Mouse (Mus musculus): ENCODE data around the gene H2afz. TPM values are rescaled to one million over a fixed set of nuclear protein-coding genes. Genes with fewer than 3 reads are reported as not detected.
A peak's percentile ranks its signal among the peaks of the same experiment; 100 is the strongest.
"Not testable (repeated sequence)": the region's sequence is repeated elsewhere in the genome, so short reads cannot be mapped to it uniquely, and the experiment has no call there.

H2afz gene
- 100 to 1,000 TPM; 306 to 315 TPM for total RNA-seq (2021)

DNA sequence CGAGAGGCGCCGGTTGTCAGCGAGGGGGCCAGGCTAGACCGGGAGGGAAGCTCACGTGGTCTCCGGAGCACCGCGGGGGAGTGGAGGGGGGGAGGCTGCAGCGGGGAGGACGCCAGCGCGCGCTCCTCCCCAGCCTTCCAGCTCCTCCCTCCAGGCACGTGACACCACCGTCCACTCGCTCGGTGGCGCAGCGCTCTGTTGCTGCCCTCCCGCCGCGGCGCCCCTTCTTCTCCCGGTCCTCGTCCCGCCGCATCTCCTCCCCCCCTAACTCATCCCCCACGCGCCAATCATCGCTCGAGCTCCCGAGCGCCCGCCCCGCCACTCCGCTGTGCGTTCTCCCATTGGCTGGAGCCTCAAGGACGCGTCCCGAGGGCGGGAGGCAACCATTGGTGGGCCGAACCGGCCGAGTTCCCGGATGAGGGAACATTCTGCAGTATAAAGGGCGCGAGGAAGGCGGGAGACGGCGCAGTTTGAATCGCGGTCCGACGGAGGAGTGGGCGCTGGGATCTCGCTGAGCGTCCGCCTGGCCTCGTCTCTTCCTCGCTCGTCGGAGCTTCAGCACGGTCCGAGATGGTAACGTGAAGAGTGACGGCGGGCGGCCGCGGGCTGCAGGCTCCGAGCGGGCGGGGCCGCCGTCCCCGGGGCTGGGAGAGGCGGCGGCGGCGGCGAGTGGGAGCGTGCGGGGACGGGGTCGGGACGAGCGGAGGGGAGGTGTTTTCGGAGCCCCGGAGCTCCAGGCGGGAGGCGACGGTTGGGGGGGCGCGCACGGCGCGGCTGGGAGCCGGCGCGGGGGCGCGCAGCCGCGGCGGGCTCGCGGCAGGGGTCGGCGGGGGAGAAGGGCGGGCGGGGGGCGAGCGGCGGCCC lies at the start of gene H2afz:
Gene H2afz (plus strand): TSS at position 364 of the 864 bp plus-strand sequence.
- peak; percentile 99 for DNase-seq

GRCm38 (mm10) chr3:137818713-137819112 lies 45.6 kb upstream of the H2afz start:
- peak; percentile 11 for DNase-seq

- DNase-seq: no peak
Observed at GRCm38 (mm10) chr3:137820688-137821467, 43.4 kb upstream of the H2afz start.

DNA sequence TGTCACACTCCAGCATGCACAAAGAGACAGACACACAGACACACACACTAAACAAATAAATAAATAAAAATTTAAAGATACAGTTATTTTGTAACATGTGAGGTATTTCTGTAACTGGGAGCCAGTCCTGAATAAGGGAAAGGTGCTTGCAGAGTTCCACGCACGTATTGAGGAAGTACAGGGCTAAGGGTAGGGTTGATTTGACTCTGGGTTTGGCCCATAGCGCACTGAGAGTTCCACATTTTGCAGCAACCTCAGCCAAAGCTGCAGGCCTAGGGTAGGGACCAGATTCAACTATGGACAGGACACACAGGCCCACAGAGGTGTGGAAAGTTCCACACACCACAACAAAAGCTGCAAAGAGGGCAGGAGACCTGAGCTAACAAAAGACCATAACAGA lies 41.0 kb upstream of the H2afz start:
- no peak for DNase-seq

DNA sequence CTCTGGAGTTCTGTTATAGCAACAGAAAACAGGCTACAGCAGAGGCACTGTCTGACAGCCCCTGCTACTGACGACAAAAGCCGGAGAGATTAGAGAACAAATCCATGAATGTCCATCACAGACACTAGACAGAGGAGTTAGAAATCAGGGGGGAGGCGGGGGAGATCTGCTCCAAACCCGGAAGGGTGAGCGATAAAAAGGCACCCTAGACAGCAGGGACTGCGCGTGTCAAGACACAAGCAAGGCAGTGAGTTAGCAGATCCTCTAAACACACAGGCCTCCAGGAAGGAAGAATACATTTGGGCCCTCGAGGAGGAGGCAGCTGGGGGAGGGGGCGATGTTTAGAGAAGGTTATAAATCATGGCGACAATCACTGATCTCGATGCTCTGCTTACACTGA lies 36.6 kb upstream of the H2afz start:
- peak; percentile 11 for DNase-seq

GRCm38 (mm10) chr3:137831156-137831555 lies 33.1 kb upstream of the H2afz start:
- DNase-seq: no peak

GRCm38 (mm10) chr3:137833128-137833527 lies 31.2 kb upstream of the H2afz start:
- DNase-seq: no peak

DNA sequence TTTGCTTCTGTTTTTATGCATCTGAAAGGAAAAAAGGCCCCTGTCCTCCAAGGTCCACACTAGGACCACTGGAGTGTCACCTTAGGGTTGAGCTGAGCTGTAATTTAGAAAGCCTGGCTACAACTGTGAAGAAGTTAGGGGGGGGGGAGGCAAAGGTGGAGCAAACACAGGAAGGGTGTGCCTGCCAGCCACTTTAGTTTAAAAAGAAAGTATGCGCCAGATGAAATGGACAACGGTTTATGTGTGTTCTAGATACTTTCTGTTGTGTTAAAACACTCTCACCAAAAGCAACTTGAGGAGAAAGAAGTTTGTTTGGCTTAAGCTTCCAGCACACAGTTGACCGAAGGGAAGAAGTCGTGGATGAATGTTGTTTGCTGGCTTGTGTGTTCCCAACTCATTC lies 30.6 kb upstream of the H2afz start:
- DNase-seq: no peak

- DNase-seq: no peak
Observed at GRCm38 (mm10) chr3:137836543-137836942, 27.7 kb upstream of the H2afz start.

GRCm38 (mm10) chr3:137838160-137838559 lies 26.1 kb upstream of the H2afz start:
- DNase-seq: no peak

- no peak for DNase-seq
Observed at GRCm38 (mm10) chr3:137842944-137843343, 21.3 kb upstream of the H2afz start.

- DNase-seq: no peak
Observed at GRCm38 (mm10) chr3:137844263-137844662, 20.0 kb upstream of the H2afz start.

- no peak for DNase-seq
Observed at GRCm38 (mm10) chr3:137846552-137846951, 17.7 kb upstream of the H2afz start.

- no peak for DNase-seq
Observed at GRCm38 (mm10) chr3:137848354-137848753, 15.9 kb upstream of the H2afz start.

DNA sequence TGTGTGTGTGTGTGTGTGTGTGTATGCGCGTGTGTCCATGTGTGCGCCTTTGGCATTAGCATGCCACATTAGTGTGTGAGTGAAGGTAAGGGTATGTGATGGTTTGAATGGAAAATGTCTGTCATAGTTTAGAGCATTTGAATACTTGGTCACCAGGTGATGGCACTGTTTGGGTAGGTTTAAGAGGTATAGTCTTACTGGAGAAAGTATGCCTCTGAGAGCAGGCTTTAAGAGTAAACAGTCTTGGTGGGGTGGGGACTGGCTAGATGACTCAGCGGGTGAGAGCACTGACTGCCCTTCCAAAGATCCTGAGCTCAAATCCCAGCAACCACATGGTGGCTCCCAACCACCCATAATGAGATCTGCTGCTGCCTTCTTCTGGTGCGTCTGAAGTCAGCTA lies 14.6 kb upstream of the H2afz start:
- no peak for DNase-seq

DNA sequence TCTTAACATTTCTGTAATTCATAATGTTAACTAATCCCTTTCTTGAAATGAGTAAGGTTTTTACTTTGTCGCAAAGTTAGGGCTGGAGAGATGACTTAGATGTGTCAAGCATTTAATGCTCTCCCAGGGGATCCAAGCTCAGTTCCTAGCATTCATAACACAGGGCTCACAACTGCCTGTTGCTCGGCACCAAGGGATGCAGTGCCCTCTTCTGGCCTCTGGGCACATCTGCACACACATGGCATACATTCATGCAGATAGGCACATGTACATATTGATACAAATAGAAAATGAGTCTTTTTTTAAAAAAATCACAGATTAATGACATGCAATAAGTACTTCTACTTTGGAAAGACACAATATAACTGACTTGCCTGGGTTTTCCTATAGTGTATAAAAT lies 13.1 kb upstream of the H2afz start:
- no peak for DNase-seq

DNA sequence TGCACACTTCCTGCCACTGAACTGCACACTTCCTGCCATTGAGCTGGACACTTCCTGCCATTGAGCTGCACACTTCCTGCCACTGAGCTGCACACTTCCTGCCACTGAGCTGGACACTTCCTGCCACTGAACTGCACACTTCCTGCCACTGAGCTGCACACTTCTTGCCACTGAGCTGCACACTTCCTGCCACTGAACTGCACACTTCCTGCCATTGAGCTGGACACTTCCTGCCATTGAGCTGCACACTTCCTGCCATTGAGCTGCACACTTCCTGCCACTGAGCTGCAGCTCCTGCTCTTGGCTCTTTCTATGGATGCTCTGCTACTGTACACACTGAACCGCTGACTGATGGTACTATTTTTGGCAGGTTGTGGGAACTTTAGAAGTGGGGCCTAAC lies 11.3 kb upstream of the H2afz start:
- not testable (repeated sequence) for DNase-seq

DNA sequence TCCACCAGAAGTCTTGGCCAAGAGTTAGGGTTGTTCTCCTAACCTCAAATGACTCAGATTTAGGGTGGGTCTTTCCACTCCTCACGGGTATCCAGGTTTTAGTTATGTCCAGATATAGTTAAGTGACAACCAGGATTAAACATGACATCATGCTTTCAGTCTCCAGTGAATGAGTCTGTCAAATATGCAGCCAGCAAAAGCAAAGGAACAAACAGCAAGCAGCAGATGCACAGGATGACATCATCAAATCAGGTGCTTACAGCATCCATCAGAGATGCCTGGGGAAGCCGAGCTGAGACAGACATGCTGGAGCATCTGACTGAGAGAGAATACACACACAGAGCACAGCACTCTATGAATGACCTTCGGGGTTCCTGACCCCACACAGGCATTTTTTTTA lies 9.0 kb upstream of the H2afz start:
- DNase-seq: no peak

- DNase-seq: peak; percentile 28
Observed at GRCm38 (mm10) chr3:137856061-137856460, 8.2 kb upstream of the H2afz start.

DNA sequence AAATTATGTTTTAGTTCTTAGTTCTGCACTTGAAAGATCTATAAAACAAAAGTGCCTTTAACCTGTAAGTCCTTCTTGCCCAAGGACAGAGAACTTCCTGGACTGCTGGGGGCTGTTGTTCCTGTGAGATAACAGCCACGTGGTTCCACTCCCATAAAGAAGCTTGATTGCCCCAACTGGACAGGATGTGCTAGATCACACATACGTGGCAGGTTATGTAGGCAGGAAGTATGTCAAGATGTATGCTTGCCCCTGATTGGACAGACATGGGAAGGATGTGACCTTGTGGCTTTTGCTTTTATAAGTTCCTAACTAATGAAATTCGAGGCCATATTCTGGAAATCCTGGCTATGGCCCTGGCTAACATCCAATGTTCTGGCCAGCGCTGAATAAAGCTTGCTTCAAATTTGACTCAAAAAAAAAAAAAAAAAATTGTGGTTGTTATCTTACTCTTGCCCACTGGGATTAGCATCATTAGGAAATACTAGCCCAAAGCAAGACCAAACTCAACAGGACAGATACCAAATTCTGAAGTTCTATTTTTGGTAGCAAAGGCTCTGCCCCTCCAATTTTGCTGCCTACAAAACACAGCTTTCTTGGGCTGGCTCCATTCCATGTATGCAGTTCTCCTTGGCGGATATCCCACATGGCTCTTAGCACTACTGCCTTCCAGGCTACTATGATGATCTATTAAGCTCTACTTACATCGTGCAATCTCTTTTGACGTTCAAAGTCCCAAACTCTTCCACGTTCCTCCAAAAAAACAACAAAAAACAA lies 3.7 kb upstream of the H2afz start:
- peak; percentile 57 for DNase-seq

DNA sequence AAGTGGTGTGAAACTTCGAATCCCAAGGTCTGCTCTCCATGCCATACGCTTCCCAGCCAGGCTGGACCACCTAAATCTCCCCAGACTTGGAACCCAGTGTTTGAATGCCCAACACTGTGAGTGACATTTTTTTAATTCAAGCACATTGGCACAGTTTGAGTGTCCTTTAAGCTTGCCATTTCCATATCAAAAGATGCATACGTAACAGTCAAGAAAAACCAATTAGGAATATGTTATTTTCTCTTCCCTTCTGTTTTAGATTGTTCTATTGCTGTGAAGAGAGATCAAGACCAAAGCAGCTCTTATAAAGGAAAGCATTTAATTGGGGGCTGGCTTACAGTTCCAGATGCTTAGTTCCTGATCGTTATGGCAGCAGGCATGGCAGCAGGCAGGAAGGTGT lies 2.9 kb upstream of the H2afz start:
- no peak for DNase-seq

GRCm38 (mm10) chr3:137862600-137862999 lies 1.7 kb upstream of the H2afz start:
- no peak for DNase-seq
